Mouse (Mus musculus) E14TG2a.4 (cell line): Measurements from ENCODE around the gene Mdga2.

Source experiments
- CTCF ChIP-seq: conservative IDR thresholded peaks from 2 replicates; pipeline ENCODE4 v1.5.1; 2014; ENCODE audit warnings: low read length
- NANOG ChIP-seq: IDR thresholded peaks from 2 replicates; pipeline ENCODE4 v1.6.1; 2014; ENCODE audit warnings: borderline replicate concordance, low read length, mixed read lengths
- POU5F1 ChIP-seq: IDR thresholded peaks from 2 replicates; pipeline ENCODE4 v1.6.1; 2014; ENCODE audit warnings: low read length, borderline replicate concordance

DNA sequence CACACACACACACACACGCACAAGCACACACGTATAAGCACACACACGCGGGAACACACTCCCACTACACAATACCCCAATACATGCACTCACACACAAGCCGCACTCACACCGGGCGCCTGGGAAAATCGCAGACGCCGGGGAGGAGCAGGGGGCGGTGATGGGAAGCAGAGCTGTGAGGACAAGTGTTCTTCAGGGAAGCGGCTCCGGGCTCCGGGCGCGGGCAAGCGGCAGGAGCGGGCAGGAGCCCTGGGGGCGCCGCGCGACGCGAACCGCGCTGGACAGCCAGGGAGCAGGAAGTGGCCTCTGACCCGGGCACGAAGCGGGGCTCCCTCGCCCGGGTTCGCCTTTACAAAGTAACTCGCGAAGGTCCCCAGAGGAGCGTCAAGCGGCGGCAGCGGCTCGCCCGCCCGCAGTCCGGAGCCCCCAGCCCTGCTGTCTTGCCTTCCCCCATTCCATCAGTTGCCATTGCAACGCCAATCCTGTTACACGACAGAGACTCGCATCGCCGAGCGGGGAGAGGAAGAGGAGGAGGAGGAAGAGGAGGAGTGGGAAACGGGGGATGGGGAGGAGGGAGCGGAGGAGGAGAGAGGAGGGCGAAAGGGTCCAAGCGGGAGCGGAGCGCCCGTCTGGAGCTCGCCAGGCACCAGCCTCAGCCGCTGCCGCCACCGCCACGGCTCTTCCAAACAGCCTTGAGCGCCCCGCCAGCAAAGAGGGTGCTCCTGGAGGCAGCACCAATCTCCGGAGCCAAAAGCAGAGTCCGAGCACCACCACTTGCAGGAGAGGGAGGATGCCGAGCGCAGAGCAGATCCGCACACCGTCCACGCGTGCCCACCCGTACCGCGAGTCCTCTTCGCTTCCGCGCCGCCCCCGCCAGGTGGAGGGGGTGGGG is 774 bp downstream of the Mdga2 start:
- TF ChIP-seq CTCF = no peak
- no peak for TF ChIP-seq NANOG
- no peak for TF ChIP-seq POU5F1
